ENCODE assay signal across 9 mouse cellular contexts in genomic region chr11:35976482-35976881, GRCm38 (mm10). TPM values are rescaled to one million over a fixed set of nuclear protein-coding genes. Genes with fewer than 3 reads are reported as not detected.
A peak's percentile ranks its signal among the peaks of the same experiment; 100 is the strongest.
DNase-seq lines count a peak whose midpoint lies in the region; ATAC-seq and TF ChIP-seq lines count a peak whose summit lies in the region.
"Had no signal": no experiment of that assay in that cellular context is flagged by ENCODE, and none has a peak within 500 bp of the region (broad histone marks: within the 10 kb centered on the region; RNA-seq: fewer than 3 reads in every experiment).

No protein-coding gene starts in this region.

- peak overlapping the region; percentile 24 for H3K27ac ChIP-seq in kidney, adult 2 months (ENCODE audit: insufficient read depth, low read depth, low read length)
- H3K27ac ChIP-seq in midbrain, embryonic 13.5 days: peak overlapping the region; percentile 31
- H3K27ac ChIP-seq: liver, embryonic 15.5 days had no signal

- H3K27me3 ChIP-seq in kidney, adult 2 months (replicated peaks; ENCODE audit: control insufficient read depth, insufficient read depth, low read length): no peaks in the 10 kb centered on the region
- H3K27me3 ChIP-seq in midbrain, embryonic 13.5 days: peaks cover 8% of the 10 kb centered on the region

- no peaks in the 10 kb centered on the region for H3K9me3 ChIP-seq in midbrain, embryonic 13.5 days
- H3K9me3 ChIP-seq: liver, embryonic 15.5 days had no signal

- H3K4me1 ChIP-seq in kidney, adult 2 months (ENCODE audit: control insufficient read depth, insufficient read depth, low read length): peaks cover 31% of the 10 kb centered on the region; the same call in 1 of the 2 replicates
- peaks cover 74% of the 10 kb centered on the region for H3K4me1 ChIP-seq in midbrain, embryonic 13.5 days (replicated peaks)

- ATAC-seq in midbrain, embryonic 13.5 days: peak; percentile 49

- 29% methylated on average over 6 of the region's 6 CpGs for WGBS in kidney, adult 2 months
- 15% methylated on average over 6 of the region's 6 CpGs for WGBS in midbrain, embryonic 13.5 days

- peak overlapping the region; percentile 80; the same call in 1 of the 2 replicates for H3K4me2 ChIP-seq in midbrain, embryonic 13.5 days (replicated peaks)
- H3K4me2 ChIP-seq: liver, embryonic 15.5 days had no signal

- peak; percentile 31 to 48 for DNase-seq in left cerebral cortex, adult 9 months (ENCODE audit: low spot score in 2 of 2)
- no peak for DNase-seq in left cerebral cortex, postnatal 36 days (ENCODE audit: low spot score in 2 of 2)
- DNase-seq in brain, embryonic 14.5 days (ENCODE audit: low read depth): peak; percentile 89
- peak; percentile 85 for DNase-seq in kidney, adult 2 months
- DNase-seq in spleen, adult 12 weeks (ENCODE audit: low spot score): no peak
- DNase-seq in spleen, postnatal 10 days (ENCODE audit: low spot score in 2 of 2): no peak
- no peak for DNase-seq in heart, postnatal 14 days

- no peaks in the 10 kb centered on the region for H3K36me3 ChIP-seq in kidney, adult 2 months (ENCODE audit: control insufficient read depth, insufficient read depth, low read length)
- H3K36me3 ChIP-seq in midbrain, embryonic 13.5 days: no peaks in the 10 kb centered on the region
- H3K36me3 ChIP-seq: liver, embryonic 15.5 days had no signal

- no peak for TF ChIP-seq CTCF in brain, embryonic 14.5 days (IDR thresholded peaks at IDR 0.05; ENCODE audit: borderline replicate concordance, extremely low read depth, insufficient read depth, insufficient read length)
- TF ChIP-seq CTCF in kidney, adult 2 months (conservative IDR thresholded peaks at IDR 0.05; ENCODE audit: insufficient read depth, insufficient read length, low read depth, low read length): no peak

- H3K4me3 ChIP-seq in kidney, adult 2 months (ENCODE audit: insufficient read depth, low read depth, low read length): no peak overlapping the region
- H3K4me3 ChIP-seq in midbrain, embryonic 13.5 days (replicated peaks): peak overlapping the region; percentile 5; the same call in 1 of the 2 replicates
- H3K4me3 ChIP-seq: liver, embryonic 15.5 days had no signal

- no peak for TF ChIP-seq POLR2A in brain, embryonic 14.5 days (IDR thresholded peaks at IDR 0.05; ENCODE audit: borderline replicate concordance, extremely low read depth, insufficient read depth, insufficient read length, poor library complexity, severe bottlenecking)
- no peak for TF ChIP-seq POLR2A in kidney, adult 2 months (IDR thresholded peaks at IDR 0.05; ENCODE audit: low read depth, low read length)

- no peak overlapping the region for H3K9ac ChIP-seq in midbrain, embryonic 13.5 days (replicated peaks)
- H3K9ac ChIP-seq: liver, embryonic 15.5 days had no signal

- intact Hi-C loops in left cerebral cortex, postnatal 36 days (cut with DNase I): no loop called here
- intact Hi-C loops in heart, postnatal 14 days (cut with DNase I): no loop called here

RNA-seq across cellular contexts. Expression of gene Wwc1, which starts 3.8 kb away (rescaled TPM):
- 100 to 1,000 TPM; 124 to 144 TPM for total RNA-seq in left cerebral cortex, postnatal 36 days (2021)
- polyA plus RNA-seq in brain, embryonic 14.5 days (2012; rRNA removed): 39.4 and 45.1 TPM in 2 replicates
- 91.9 and 110 TPM in 2 replicates for polyA plus RNA-seq in kidney, adult 2 months (2012; rRNA removed)
- polyA plus RNA-seq in midbrain, embryonic 13.5 days (2015; fragmentation: Nextera tagmentation; extraction: Ambion mirVana): 6.2 and 7.0 TPM in 2 replicates
- 1 to 10 TPM in 1 of 2 experiments, under 1 TPM in 1; 0.98 to 1.2 TPM for total RNA-seq in heart, postnatal 14 days (2021)

Comparison
In these comparisons a context has a peak if more than half of its experiments do, and no peak if none do; other contexts are left out.
1. DNase-seq: peak in left cerebral cortex, adult 9 months (2 of 2), brain, embryonic 14.5 days (single experiment) and kidney, adult 2 months (single experiment); none in left cerebral cortex, postnatal 36 days (0 of 2), spleen, adult 12 weeks (single experiment), spleen, postnatal 10 days (0 of 2) and heart, postnatal 14 days (0 of 2).